Mouse (Mus musculus): ENCODE measurements around the gene Kif17. TPM values are rescaled to one million over a fixed set of nuclear protein-coding genes. Genes with fewer than 3 reads are reported as not detected.
"Not testable (repeated sequence)": the region's sequence is repeated elsewhere in the genome, so short reads cannot be mapped to it uniquely, and the experiment has no call there.

The Kif17 gene
- total RNA-seq, 1 experiment from 2014 or later, result 8.0 TPM

GRCm38 (mm10) chr4:138325466-138326076 is 75.3 kb downstream of the Kif17 start:
- ATAC-seq (replicated peaks in 1 of 2; ENCODE audit: insufficient read depth in 1 of 2, low FRiP score in 2 of 2, low TSS enrichment in 1 of 2, low read depth in 1 of 2, poor library complexity in 2 of 2, severe bottlenecking in 2 of 2), result peak; percentile 92 to 96

DNA sequence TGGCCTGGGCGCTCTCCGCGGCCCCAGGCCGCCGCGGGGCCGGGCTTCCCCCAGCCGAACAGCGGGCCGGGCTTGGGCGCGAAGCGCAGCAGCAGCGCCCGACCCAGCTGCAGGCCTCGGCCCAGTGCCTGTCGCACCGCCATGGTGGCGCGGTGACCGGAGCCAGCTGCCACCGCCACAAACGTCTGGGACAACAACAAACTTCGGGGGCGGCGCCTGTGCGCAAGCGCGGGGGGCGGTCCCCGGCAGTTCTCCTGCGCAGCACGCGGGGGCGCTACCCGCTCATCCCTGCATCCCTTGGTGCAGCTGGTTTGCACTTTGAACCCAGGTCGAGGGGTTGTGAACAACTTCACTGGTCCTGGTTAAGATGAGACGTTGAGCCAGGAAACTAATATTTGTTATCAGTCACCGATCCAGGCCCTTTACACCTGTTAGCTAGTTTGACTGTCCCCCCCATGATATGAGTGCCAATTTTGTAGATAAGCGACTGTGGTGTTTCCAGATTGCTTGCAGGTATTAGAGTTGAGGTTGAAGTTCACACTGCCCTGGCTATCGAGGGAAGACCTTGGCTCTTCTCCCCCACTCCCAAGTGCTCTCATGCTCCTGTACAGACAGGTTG is 76.0 kb downstream of the Kif17 start, which contains the start of gene Pink1:
Pink1 (minus strand) TSS at position 231 of the 619 bp plus-strand sequence.
- ATAC-seq (replicated peaks in 1 of 2; ENCODE audit: insufficient read depth in 1 of 2, low FRiP score in 2 of 2, low TSS enrichment in 1 of 2, low read depth in 1 of 2, poor library complexity in 2 of 2, severe bottlenecking in 2 of 2), result peak; percentile 72 to 84; a peak in 3 of 4 replicates

GRCm38 (mm10) chr4:138327155-138327554 is 76.9 kb downstream of the Kif17 start:
- ATAC-seq (replicated peaks in 1 of 2; ENCODE audit: insufficient read depth in 1 of 2, low FRiP score in 2 of 2, low TSS enrichment in 1 of 2, low read depth in 1 of 2, poor library complexity in 2 of 2, severe bottlenecking in 2 of 2), result not testable (repeated sequence)

- no peak for ATAC-seq (replicated peaks in 1 of 2; ENCODE audit: insufficient read depth in 1 of 2, low FRiP score in 2 of 2, low TSS enrichment in 1 of 2, low read depth in 1 of 2, poor library complexity in 2 of 2, severe bottlenecking in 2 of 2)
Observed at GRCm38 (mm10) chr4:138327891-138328470, 77.7 kb downstream of the Kif17 start.

- no peak for ATAC-seq (replicated peaks in 1 of 2; ENCODE audit: insufficient read depth in 1 of 2, low FRiP score in 2 of 2, low TSS enrichment in 1 of 2, low read depth in 1 of 2, poor library complexity in 2 of 2, severe bottlenecking in 2 of 2)
Observed at GRCm38 (mm10) chr4:138330264-138330671, 80.0 kb downstream of the Kif17 start.

GRCm38 (mm10) chr4:138331647-138332046 is 81.4 kb downstream of the Kif17 start:
- no peak for ATAC-seq (replicated peaks in 1 of 2; ENCODE audit: insufficient read depth in 1 of 2, low FRiP score in 2 of 2, low TSS enrichment in 1 of 2, low read depth in 1 of 2, poor library complexity in 2 of 2, severe bottlenecking in 2 of 2)

- no peak for ATAC-seq (replicated peaks in 1 of 2; ENCODE audit: insufficient read depth in 1 of 2, low FRiP score in 2 of 2, low TSS enrichment in 1 of 2, low read depth in 1 of 2, poor library complexity in 2 of 2, severe bottlenecking in 2 of 2)
Observed at GRCm38 (mm10) chr4:138333135-138333534, 82.9 kb downstream of the Kif17 start.

- ATAC-seq (replicated peaks in 1 of 2; ENCODE audit: insufficient read depth in 1 of 2, low FRiP score in 2 of 2, low TSS enrichment in 1 of 2, low read depth in 1 of 2, poor library complexity in 2 of 2, severe bottlenecking in 2 of 2), result no peak
Observed at GRCm38 (mm10) chr4:138335036-138335435, 84.8 kb downstream of the Kif17 start.

- no peak for ATAC-seq (replicated peaks in 1 of 2; ENCODE audit: insufficient read depth in 1 of 2, low FRiP score in 2 of 2, low TSS enrichment in 1 of 2, low read depth in 1 of 2, poor library complexity in 2 of 2, severe bottlenecking in 2 of 2)
Observed at GRCm38 (mm10) chr4:138335648-138336047, 85.4 kb downstream of the Kif17 start.

DNA sequence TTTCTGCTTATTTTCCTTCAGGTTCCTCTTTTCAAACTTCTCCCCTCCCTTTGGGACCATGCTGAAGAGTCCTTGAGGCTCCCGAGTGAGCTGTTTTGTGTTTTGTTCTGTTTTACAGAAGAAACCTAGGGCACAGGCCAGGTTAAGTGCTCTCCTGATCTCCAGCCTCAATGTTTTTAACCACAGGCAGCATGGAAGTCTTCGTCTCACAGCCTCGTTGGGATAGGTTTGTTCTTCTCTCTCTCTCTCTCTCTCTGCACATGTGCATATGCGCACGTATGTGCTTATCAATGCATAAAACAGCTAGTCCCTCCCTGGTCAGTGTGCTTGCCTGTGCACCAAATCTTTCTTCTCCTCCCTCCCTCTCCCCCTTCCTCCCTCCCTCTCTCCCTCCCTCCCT is 86.6 kb downstream of the Kif17 start:
- ATAC-seq (replicated peaks in 1 of 2; ENCODE audit: insufficient read depth in 1 of 2, low FRiP score in 2 of 2, low TSS enrichment in 1 of 2, low read depth in 1 of 2, poor library complexity in 2 of 2, severe bottlenecking in 2 of 2), result no peak

DNA sequence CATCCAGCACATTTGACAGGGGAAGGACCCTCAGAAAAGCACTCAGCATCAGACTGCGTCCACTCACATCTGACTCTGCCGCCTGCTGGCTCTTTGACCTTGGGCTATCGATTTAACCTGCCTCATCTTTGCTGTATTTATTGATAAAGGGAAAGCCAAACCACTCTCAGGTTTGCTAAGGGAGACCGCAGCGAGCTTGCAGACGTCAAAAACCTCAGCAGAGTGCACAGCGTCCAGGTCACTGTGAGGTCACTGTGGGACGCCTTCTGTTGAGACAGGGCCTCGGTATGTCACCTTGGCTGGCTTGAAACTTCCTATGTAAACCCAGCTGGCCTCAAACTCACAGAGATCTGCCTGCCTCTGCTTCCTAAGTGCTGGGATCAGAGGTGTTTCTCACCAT is 87.1 kb downstream of the Kif17 start:
- no peak for ATAC-seq (replicated peaks in 1 of 2; ENCODE audit: insufficient read depth in 1 of 2, low FRiP score in 2 of 2, low TSS enrichment in 1 of 2, low read depth in 1 of 2, poor library complexity in 2 of 2, severe bottlenecking in 2 of 2)

GRCm38 (mm10) chr4:138339963-138340362 is 89.7 kb downstream of the Kif17 start:
- 0 out of 4 replicates have a peak, but pooled peaks of 1 of the 2 experiments have one; percentile 32 for ATAC-seq (replicated peaks in 1 of 2; ENCODE audit: insufficient read depth in 1 of 2, low FRiP score in 2 of 2, low TSS enrichment in 1 of 2, low read depth in 1 of 2, poor library complexity in 2 of 2, severe bottlenecking in 2 of 2)

DNA sequence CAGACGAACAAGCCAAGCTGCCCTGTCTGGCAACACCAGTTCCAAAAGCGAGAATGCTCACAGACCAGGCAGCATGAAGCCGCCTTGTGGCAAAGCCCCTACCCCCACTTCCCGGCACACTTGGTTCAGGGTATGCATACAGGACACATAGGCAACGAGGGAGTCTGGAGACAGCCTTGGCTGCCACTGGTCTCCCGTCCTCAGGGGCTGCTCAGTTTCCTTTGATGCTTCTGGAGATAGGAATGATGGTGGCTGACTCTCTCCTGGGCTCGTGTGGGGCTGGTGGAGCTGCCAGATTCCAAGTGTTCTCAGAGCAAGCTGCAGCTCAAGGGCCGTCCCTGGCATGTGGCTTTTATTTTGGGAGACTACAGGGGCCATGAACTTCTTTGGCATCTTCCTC is 91.2 kb downstream of the Kif17 start:
- ATAC-seq (replicated peaks in 1 of 2; ENCODE audit: insufficient read depth in 1 of 2, low FRiP score in 2 of 2, low TSS enrichment in 1 of 2, low read depth in 1 of 2, poor library complexity in 2 of 2, severe bottlenecking in 2 of 2), result no peak

- no peak for ATAC-seq (replicated peaks in 1 of 2; ENCODE audit: insufficient read depth in 1 of 2, low FRiP score in 2 of 2, low TSS enrichment in 1 of 2, low read depth in 1 of 2, poor library complexity in 2 of 2, severe bottlenecking in 2 of 2)
Observed at GRCm38 (mm10) chr4:138342048-138342447, 91.8 kb downstream of the Kif17 start.

GRCm38 (mm10) chr4:138342778-138343177 is 92.5 kb downstream of the Kif17 start:
- no peak for ATAC-seq (replicated peaks in 1 of 2; ENCODE audit: insufficient read depth in 1 of 2, low FRiP score in 2 of 2, low TSS enrichment in 1 of 2, low read depth in 1 of 2, poor library complexity in 2 of 2, severe bottlenecking in 2 of 2)

- no peak for ATAC-seq (replicated peaks in 1 of 2; ENCODE audit: insufficient read depth in 1 of 2, low FRiP score in 2 of 2, low TSS enrichment in 1 of 2, low read depth in 1 of 2, poor library complexity in 2 of 2, severe bottlenecking in 2 of 2)
Observed at GRCm38 (mm10) chr4:138343341-138343837, 93.2 kb downstream of the Kif17 start.

- no peak for ATAC-seq (replicated peaks in 1 of 2; ENCODE audit: insufficient read depth in 1 of 2, low FRiP score in 2 of 2, low TSS enrichment in 1 of 2, low read depth in 1 of 2, poor library complexity in 2 of 2, severe bottlenecking in 2 of 2)
Observed at GRCm38 (mm10) chr4:138344891-138345545, 94.8 kb downstream of the Kif17 start.

GRCm38 (mm10) chr4:138347280-138347679 is 97.0 kb downstream of the Kif17 start:
- no peak for ATAC-seq (replicated peaks in 1 of 2; ENCODE audit: insufficient read depth in 1 of 2, low FRiP score in 2 of 2, low TSS enrichment in 1 of 2, low read depth in 1 of 2, poor library complexity in 2 of 2, severe bottlenecking in 2 of 2)
